Mouse (Mus musculus): ENCODE data around the gene Gm13275. TPM values are rescaled to one million over a fixed set of nuclear protein-coding genes. Genes with fewer than 3 reads are reported as not detected.
"Not testable (repeated sequence)": the region's sequence is repeated elsewhere in the genome, so short reads cannot be mapped to it uniquely, and the experiment has no call there.

Gene Gm13275
- polyA plus RNA-seq, 1 experiment from 2014 or later: not detected

DNA sequence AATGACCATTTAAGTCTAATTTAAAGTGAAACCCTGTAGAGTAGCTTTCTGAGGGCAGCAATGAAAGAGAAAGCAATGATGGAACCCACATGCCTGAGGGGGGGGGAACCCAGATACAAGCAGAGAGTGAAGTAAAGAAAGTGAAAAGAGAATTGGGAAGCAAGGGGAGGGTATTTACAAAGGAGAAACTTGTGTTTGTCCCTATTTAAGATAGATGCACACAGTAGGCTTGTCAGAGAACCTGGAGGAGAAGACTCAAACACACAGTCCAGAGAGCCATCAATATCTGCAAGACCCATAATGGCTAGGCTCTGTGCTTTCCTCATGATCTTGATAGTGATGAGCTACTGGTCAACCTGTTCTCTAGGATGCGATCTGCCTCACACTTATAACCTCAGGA, 25.4 kb downstream of the Gm13275 start, which contains the start of gene Ifna11:
Gene Ifna11 (plus strand): TSS at position 301 of the 400 bp plus-strand sequence.
- no peak within 1 kb of the TSS for H3K27ac ChIP-seq (replicated peaks; ENCODE audit: low read depth, low read length)
- ATAC-seq (ENCODE audit: low FRiP score, low TSS enrichment) (no peak), DNase-seq (no peak)
- no peaks in the 10 kb centered on the region for H3K36me3 ChIP-seq (ENCODE audit: control insufficient read depth, insufficient read depth, low read length)
- H3K9me3 ChIP-seq (ENCODE audit: control insufficient read depth, low read length): no peaks in the 10 kb centered on the region
- H3K4me2 ChIP-seq (ENCODE audit: low read length): no peak within 1 kb of the TSS
- no peaks in the 10 kb centered on the region for H3K4me1 ChIP-seq (ENCODE audit: control insufficient read depth, insufficient read depth, low read length)
- no peaks in the 10 kb centered on the region for H3K27me3 ChIP-seq (ENCODE audit: control insufficient read depth, insufficient read depth, low read length)
- no peak within 1 kb of the TSS for H3K4me3 ChIP-seq (replicated peaks; ENCODE audit: low read depth, low read length)
- 97% methylated on average over 1 of the region's 1 CpGs for WGBS
- H3K9ac ChIP-seq (replicated peaks; ENCODE audit: low read length): no peak within 1 kb of the TSS

DNA sequence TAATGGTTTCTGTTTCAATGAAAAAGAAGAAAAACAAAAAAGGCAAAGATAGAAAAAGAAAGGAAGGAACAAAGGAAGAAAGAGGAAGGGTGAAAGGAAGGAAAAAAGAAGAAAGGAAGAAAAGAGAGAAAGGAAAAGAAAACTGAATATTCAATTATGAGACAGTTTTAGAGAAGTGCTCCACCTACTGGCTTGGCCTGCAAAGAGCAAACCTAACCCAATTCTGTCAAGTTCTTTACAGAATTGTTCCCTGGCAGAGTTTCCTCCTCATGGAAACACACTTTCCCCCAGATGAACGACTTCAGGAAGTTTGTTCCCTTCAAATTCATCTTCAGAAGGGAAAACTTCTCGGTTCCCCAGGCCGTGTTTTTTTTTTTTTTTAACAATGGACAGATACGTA, 28.7 kb downstream of the Gm13275 start:
- no peaks in the 10 kb centered on the region for H3K9me3 ChIP-seq (ENCODE audit: control insufficient read depth, low read length)
- no peak overlapping the region for H3K27ac ChIP-seq (replicated peaks; ENCODE audit: low read depth, low read length)
- H3K9ac ChIP-seq (replicated peaks; ENCODE audit: low read length): no peak overlapping the region
- no peaks in the 10 kb centered on the region for H3K27me3 ChIP-seq (ENCODE audit: control insufficient read depth, insufficient read depth, low read length)
- H3K4me3 ChIP-seq (replicated peaks; ENCODE audit: low read depth, low read length): no peak overlapping the region
- no peaks in the 10 kb centered on the region for H3K4me1 ChIP-seq (ENCODE audit: control insufficient read depth, insufficient read depth, low read length)
- no peak for ATAC-seq (ENCODE audit: low FRiP score, low TSS enrichment)
- 20% methylated on average over 4 of the region's 4 CpGs for WGBS
- peak; percentile 67 for DNase-seq
- H3K36me3 ChIP-seq (ENCODE audit: control insufficient read depth, insufficient read depth, low read length): no peaks in the 10 kb centered on the region
- no peak overlapping the region for H3K4me2 ChIP-seq (ENCODE audit: low read length)

DNA sequence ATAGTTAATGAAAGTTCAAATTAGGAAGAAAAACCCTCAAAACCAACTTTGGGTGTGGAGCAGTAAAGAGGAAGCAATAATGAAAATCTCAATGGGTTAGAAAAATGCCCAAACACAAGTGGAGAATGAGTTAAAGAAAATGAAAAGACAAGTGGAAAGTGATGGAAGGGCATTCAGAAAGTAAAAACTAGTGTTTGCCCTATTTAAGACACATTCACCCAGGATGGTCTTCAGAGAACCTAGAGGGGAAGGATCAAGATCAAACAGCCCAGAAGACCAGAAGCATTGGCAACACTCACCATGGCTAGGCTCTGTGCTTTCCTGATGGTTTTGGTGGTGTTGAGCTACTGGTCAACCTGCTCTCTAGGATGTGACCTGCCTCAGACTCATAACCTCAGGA, 32.8 kb downstream of the Gm13275 start, which contains the start of gene Ifna6:
Gene Ifna6 (plus strand): TSS at position 301 of the 400 bp plus-strand sequence.
- not testable (repeated sequence) for H3K4me1 ChIP-seq (ENCODE audit: control insufficient read depth, insufficient read depth, low read length); H3K27me3 ChIP-seq (ENCODE audit: control insufficient read depth, insufficient read depth, low read length); DNase-seq; H3K4me2 ChIP-seq (ENCODE audit: low read length); H3K27ac ChIP-seq (replicated peaks; ENCODE audit: low read depth, low read length); H3K4me3 ChIP-seq (replicated peaks; ENCODE audit: low read depth, low read length); H3K9ac ChIP-seq (replicated peaks; ENCODE audit: low read length); H3K36me3 ChIP-seq (ENCODE audit: control insufficient read depth, insufficient read depth, low read length); H3K9me3 ChIP-seq (ENCODE audit: control insufficient read depth, low read length); ATAC-seq (ENCODE audit: low FRiP score, low TSS enrichment)

DNA sequence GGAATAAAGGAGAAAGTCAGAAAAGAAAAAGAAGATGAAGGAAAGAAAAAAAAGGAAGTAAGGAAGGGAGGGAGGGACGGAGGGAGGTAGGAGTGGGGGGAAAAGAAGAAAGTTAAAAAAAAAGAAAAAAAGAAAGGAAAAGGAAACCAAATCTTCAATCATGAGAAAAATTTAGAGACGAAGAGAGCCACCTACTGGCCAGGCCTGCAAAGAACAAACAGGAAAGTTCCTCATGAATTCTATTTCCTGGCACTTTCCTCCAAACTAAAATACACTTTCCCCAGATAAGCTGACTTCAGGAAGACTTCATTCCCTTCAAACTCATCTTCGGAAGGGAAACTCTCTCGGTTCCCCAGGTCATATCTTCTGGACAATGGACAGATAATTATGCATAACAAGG, 36.2 kb downstream of the Gm13275 start:
- H3K4me2 ChIP-seq (ENCODE audit: low read length): no peak overlapping the region
- WGBS: 26% methylated on average over 4 of the region's 4 CpGs
- no peaks in the 10 kb centered on the region for H3K27me3 ChIP-seq (ENCODE audit: control insufficient read depth, insufficient read depth, low read length)
- no peaks in the 10 kb centered on the region for H3K36me3 ChIP-seq (ENCODE audit: control insufficient read depth, insufficient read depth, low read length)
- no peak overlapping the region for H3K4me3 ChIP-seq (replicated peaks; ENCODE audit: low read depth, low read length)
- no peak overlapping the region for H3K27ac ChIP-seq (replicated peaks; ENCODE audit: low read depth, low read length)
- H3K4me1 ChIP-seq (ENCODE audit: control insufficient read depth, insufficient read depth, low read length): no peaks in the 10 kb centered on the region
- DNase-seq: peak; percentile 59
- no peak for ATAC-seq (ENCODE audit: low FRiP score, low TSS enrichment)
- no peaks in the 10 kb centered on the region for H3K9me3 ChIP-seq (ENCODE audit: control insufficient read depth, low read length)
- no peak overlapping the region for H3K9ac ChIP-seq (replicated peaks; ENCODE audit: low read length)

DNA sequence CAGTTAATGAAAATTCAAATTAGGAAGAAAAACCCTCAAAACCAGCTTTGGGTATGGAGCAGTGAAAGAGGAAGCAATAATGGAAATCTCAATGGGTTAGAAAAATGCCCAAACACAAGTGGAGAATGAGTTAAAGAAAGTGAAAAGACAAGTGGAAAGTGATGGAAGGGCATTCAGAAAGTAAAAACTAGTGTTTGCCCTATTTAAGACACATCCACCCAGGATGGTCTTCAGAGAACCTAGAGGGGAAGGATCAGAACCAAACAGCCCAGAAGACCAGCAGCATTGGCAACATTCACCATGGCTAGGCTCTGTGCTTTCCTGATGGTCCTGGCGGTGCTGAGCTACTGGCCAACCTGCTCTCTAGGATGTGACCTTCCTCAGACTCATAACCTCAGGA, 40.9 kb downstream of the Gm13275 start, which contains the start of gene Ifna5:
Gene Ifna5 (plus strand): TSS at position 301 of the 400 bp plus-strand sequence.
- not testable (repeated sequence) for H3K36me3 ChIP-seq (ENCODE audit: control insufficient read depth, insufficient read depth, low read length); H3K4me3 ChIP-seq (replicated peaks; ENCODE audit: low read depth, low read length); DNase-seq; H3K4me1 ChIP-seq (ENCODE audit: control insufficient read depth, insufficient read depth, low read length); H3K27me3 ChIP-seq (ENCODE audit: control insufficient read depth, insufficient read depth, low read length); ATAC-seq (ENCODE audit: low FRiP score, low TSS enrichment); H3K9ac ChIP-seq (replicated peaks; ENCODE audit: low read length); H3K9me3 ChIP-seq (ENCODE audit: control insufficient read depth, low read length); H3K27ac ChIP-seq (replicated peaks; ENCODE audit: low read depth, low read length); H3K4me2 ChIP-seq (ENCODE audit: low read length)
- 79% methylated on average over 1 of the region's 1 CpGs for WGBS

DNA sequence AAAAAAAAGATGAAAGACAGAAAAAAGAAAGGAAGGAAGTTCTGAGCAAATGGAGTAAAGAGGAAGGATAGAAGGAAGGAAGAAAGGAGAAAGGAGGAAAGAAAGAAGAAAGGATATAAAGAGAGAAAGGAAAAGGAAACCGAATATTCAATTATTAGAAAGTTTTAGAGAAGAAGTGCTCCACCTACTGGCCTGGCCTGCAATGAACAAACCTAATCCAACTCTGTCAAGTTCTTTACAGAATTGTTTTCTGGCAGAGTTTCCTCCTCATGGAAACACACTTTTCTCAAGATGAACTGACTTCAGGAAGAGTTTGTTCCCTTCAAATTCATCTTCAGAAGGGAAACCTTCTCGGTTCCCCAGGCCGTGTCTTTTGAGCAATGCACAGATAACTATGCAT, 44.5 kb downstream of the Gm13275 start:
- H3K4me3 ChIP-seq (replicated peaks; ENCODE audit: low read depth, low read length): no peak overlapping the region
- H3K36me3 ChIP-seq (ENCODE audit: control insufficient read depth, insufficient read depth, low read length): no peaks in the 10 kb centered on the region
- 55% methylated on average over 3 of the region's 3 CpGs for WGBS

DNA sequence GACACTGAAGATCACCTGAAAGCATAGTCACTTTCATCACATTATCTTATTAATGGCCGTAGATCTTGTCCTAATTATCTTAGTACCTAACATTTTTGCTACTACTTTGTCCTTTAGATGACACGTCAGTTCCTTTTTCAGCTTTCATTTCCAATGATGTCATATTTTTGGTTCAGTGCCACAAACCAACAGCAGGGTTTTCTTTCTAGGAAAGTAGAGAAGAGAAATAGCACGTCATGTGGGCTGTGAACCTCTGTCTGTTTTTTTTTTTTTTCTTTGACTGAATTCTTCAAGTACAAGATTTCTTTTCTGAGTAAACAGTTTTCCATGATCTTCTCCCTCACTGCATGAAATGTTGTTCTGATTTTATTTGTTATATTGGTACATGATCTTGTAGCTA, 45.8 kb downstream of the Gm13275 start:
- DNase-seq (no peak), ATAC-seq (ENCODE audit: low FRiP score, low TSS enrichment) (no peak)
- H3K9me3 ChIP-seq (ENCODE audit: control insufficient read depth, low read length): no peaks in the 10 kb centered on the region
- no peaks in the 10 kb centered on the region for H3K36me3 ChIP-seq (ENCODE audit: control insufficient read depth, insufficient read depth, low read length)
- H3K27ac ChIP-seq (replicated peaks; ENCODE audit: low read depth, low read length): no peak overlapping the region
- H3K4me3 ChIP-seq (replicated peaks; ENCODE audit: low read depth, low read length): no peak overlapping the region
- no peak overlapping the region for H3K4me2 ChIP-seq (ENCODE audit: low read length)
- 86% methylated on average over 3 of the region's 3 CpGs for WGBS
- no peaks in the 10 kb centered on the region for H3K4me1 ChIP-seq (ENCODE audit: control insufficient read depth, insufficient read depth, low read length)
- H3K27me3 ChIP-seq (ENCODE audit: control insufficient read depth, insufficient read depth, low read length): no peaks in the 10 kb centered on the region
- H3K9ac ChIP-seq (replicated peaks; ENCODE audit: low read length): no peak overlapping the region

More for the DNA sequence above, 44.5 kb downstream of the Gm13275 start:
- Histone ChIP-seq H3K4me1 (ENCODE audit: control insufficient read depth, insufficient read depth, low read length) (no peaks in the 10 kb centered on the region), H3K27me3 (ENCODE audit: control insufficient read depth, insufficient read depth, low read length) (no peaks in the 10 kb centered on the region), H3K4me2 (ENCODE audit: low read length) (no peak overlapping the region), H3K9me3 (ENCODE audit: control insufficient read depth, low read length) (no peaks in the 10 kb centered on the region), H3K9ac (replicated peaks; ENCODE audit: low read length) (no peak overlapping the region), H3K27ac (replicated peaks; ENCODE audit: low read depth, low read length) (no peak overlapping the region)
- ATAC-seq (ENCODE audit: low FRiP score, low TSS enrichment) (no peak), DNase-seq (peak; percentile 62)

DNA sequence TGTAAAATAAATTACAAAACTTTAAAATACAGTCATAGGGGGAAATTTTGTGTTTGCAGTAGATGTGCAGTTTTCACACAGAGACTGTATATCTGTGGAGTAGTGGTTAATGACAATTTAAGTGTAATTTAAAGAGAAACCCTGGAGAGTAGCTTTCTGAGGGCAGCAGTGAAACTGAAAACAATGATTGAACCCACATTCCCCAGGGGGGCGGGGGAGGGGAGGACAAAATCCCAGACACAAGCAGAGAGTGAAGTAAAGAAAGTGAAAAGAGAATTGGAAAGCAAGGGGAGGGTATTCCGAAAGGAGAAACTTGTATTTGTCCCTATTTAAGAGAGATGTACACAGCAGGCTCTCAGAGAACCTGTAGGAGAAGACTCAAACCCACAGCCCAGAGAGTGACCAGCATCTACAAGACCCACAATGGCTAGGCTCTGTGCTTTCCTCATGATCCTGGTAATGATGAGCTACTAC, 47.2 kb downstream of the Gm13275 start, which contains the start of gene Ifna4:
Gene Ifna4 (plus strand): TSS at position 424 of the 474 bp plus-strand sequence.
- H3K9me3 ChIP-seq (ENCODE audit: control insufficient read depth, low read length): no peaks in the 10 kb centered on the region
- H3K4me2 ChIP-seq (ENCODE audit: low read length): no peak within 1 kb of the TSS
- H3K9ac ChIP-seq (replicated peaks; ENCODE audit: low read length): no peak within 1 kb of the TSS
- no peak within 1 kb of the TSS for H3K4me3 ChIP-seq (replicated peaks; ENCODE audit: low read depth, low read length)
- no peaks in the 10 kb centered on the region for H3K36me3 ChIP-seq (ENCODE audit: control insufficient read depth, insufficient read depth, low read length)
- no peaks in the 10 kb centered on the region for H3K4me1 ChIP-seq (ENCODE audit: control insufficient read depth, insufficient read depth, low read length)
- ATAC-seq (ENCODE audit: low FRiP score, low TSS enrichment): no peak
- H3K27me3 ChIP-seq (ENCODE audit: control insufficient read depth, insufficient read depth, low read length): no peaks in the 10 kb centered on the region
- H3K27ac ChIP-seq (replicated peaks; ENCODE audit: low read depth, low read length): no peak within 1 kb of the TSS
- DNase-seq: no peak
- 34% methylated on average over 2 of the region's 2 CpGs for WGBS

Data from midbrain, embryonic 14.5 days (tissue).